In genomic region chr1:74872218-74872617, GRCm38 (mm10) we compare ENCODE assay signal across 24 mouse cellular contexts. TPM values are rescaled to one million over a fixed set of nuclear protein-coding genes. Genes with fewer than 3 reads are reported as not detected.
DNase-seq lines count a peak whose midpoint lies in the region; ATAC-seq and TF ChIP-seq lines count a peak whose summit lies in the region.
"Had no signal": no experiment of that assay in that cellular context is flagged by ENCODE, and none has a peak within 500 bp of the region (broad histone marks: within the 10 kb centered on the region; RNA-seq: fewer than 3 reads in every experiment).

No protein-coding gene starts in this region.

- H3K4me2 ChIP-seq in forebrain, postnatal 0 days (ENCODE audit: low read depth), result no peak overlapping the region
- no peak overlapping the region for H3K4me2 ChIP-seq in midbrain, embryonic 16.5 days (ENCODE audit: low read length)
- H3K4me2 ChIP-seq in midbrain, postnatal 0 days (ENCODE audit: low read depth, low read length, poor library complexity, severe bottlenecking), result no peak overlapping the region
- H3K4me2 ChIP-seq in heart, embryonic 11.5 days, result no peak overlapping the region
- H3K4me2 ChIP-seq: embryonic facial prominence, embryonic 13.5 days; forebrain, embryonic 13.5 days; heart, embryonic 15.5 days; hindbrain, embryonic 14.5 days had no signal

- no peak overlapping the region for H3K4me3 ChIP-seq in forebrain, postnatal 0 days (ENCODE audit: low read depth, low read length)
- no peak overlapping the region for H3K4me3 ChIP-seq in forebrain, embryonic 10.5 days
- H3K4me3 ChIP-seq in midbrain, embryonic 16.5 days (ENCODE audit: low read depth, low read length), result no peak overlapping the region
- H3K4me3 ChIP-seq in midbrain, postnatal 0 days (ENCODE audit: low read depth, low read length), result no peak overlapping the region
- no peak overlapping the region for H3K4me3 ChIP-seq in heart, embryonic 11.5 days (ENCODE audit: low read depth, low read length)
- H3K4me3 ChIP-seq: embryonic facial prominence, embryonic 13.5 days; forebrain, embryonic 13.5 days; gastrocnemius, adult 2 months; heart, embryonic 10.5 days; heart, embryonic 15.5 days had no signal

- no peaks in the 10 kb centered on the region for H3K4me1 ChIP-seq in forebrain, postnatal 0 days (ENCODE audit: insufficient read depth)
- no peaks in the 10 kb centered on the region for H3K4me1 ChIP-seq in forebrain, embryonic 10.5 days
- H3K4me1 ChIP-seq in midbrain, embryonic 16.5 days (ENCODE audit: control insufficient read depth, insufficient read depth, low read length), result peaks cover 5% of the 10 kb centered on the region; the same call in 1 of the 2 replicates
- H3K4me1 ChIP-seq in midbrain, postnatal 0 days (ENCODE audit: insufficient read depth, low read length), result no peaks in the 10 kb centered on the region; the same call in 1 of the 2 replicates
- H3K4me1 ChIP-seq in heart, embryonic 11.5 days (ENCODE audit: control insufficient read depth, insufficient read depth, low read length), result no peaks in the 10 kb centered on the region
- H3K4me1 ChIP-seq: embryonic facial prominence, embryonic 13.5 days; forebrain, embryonic 13.5 days; heart, embryonic 10.5 days; heart, embryonic 15.5 days had no signal

- peaks cover 3% of the 10 kb centered on the region; the same call in 1 of the 2 replicates for H3K27me3 ChIP-seq in forebrain, postnatal 0 days (ENCODE audit: insufficient read depth, low read length)
- H3K27me3 ChIP-seq in forebrain, embryonic 10.5 days (ENCODE audit: poor library complexity, severe bottlenecking), result peaks cover 19% of the 10 kb centered on the region
- no peaks in the 10 kb centered on the region; the same call in 1 of the 2 replicates for H3K27me3 ChIP-seq in midbrain, embryonic 16.5 days (ENCODE audit: control insufficient read depth, insufficient read depth, low read depth, low read length)
- no peaks in the 10 kb centered on the region for H3K27me3 ChIP-seq in midbrain, postnatal 0 days (ENCODE audit: insufficient read depth, low read length)
- H3K27me3 ChIP-seq in heart, embryonic 11.5 days (ENCODE audit: control insufficient read depth, insufficient read depth, low read length), result peaks cover 23% of the 10 kb centered on the region

- ATAC-seq in forebrain, postnatal 0 days, result peak; percentile 32
- ATAC-seq in midbrain, embryonic 16.5 days, result peak; percentile 56; the same call in 1 of the 2 replicates
- no peak for ATAC-seq in midbrain, postnatal 0 days (ENCODE audit: low FRiP score)
- ATAC-seq in common myeloid progenitor, adult 5-6 weeks (replicated peaks; ENCODE audit: low read depth, poor library complexity, severe bottlenecking), result 0 out of 2 replicates have a peak, but pooled peaks have one; percentile 45
- no peak for ATAC-seq in heart, embryonic 11.5 days (replicated peaks; ENCODE audit: insufficient number of reproducible peaks, low FRiP score, low TSS enrichment)
- ATAC-seq: forebrain, embryonic 13.5 days; intestine, embryonic 16.5 days had no signal

- no peak overlapping the region for H3K27ac ChIP-seq in forebrain, postnatal 0 days (ENCODE audit: low read depth, low read length)
- H3K27ac ChIP-seq in forebrain, embryonic 10.5 days, result no peak overlapping the region
- H3K27ac ChIP-seq in midbrain, embryonic 16.5 days (ENCODE audit: low read length), result no peak overlapping the region
- no peak overlapping the region for H3K27ac ChIP-seq in midbrain, postnatal 0 days (ENCODE audit: low read depth, low read length)
- H3K27ac ChIP-seq in heart, embryonic 11.5 days (ENCODE audit: low read depth, low read length), result no peak overlapping the region
- H3K27ac ChIP-seq: embryonic facial prominence, embryonic 13.5 days; forebrain, embryonic 13.5 days; gastrocnemius, adult 2 months; heart, embryonic 10.5 days; heart, embryonic 15.5 days; hindbrain, embryonic 14.5 days had no signal

- no peaks in the 10 kb centered on the region for H3K9me3 ChIP-seq in forebrain, postnatal 0 days (ENCODE audit: low read length)
- H3K9me3 ChIP-seq in forebrain, embryonic 10.5 days, result no peaks in the 10 kb centered on the region
- H3K9me3 ChIP-seq in midbrain, embryonic 16.5 days (replicated peaks; ENCODE audit: control insufficient read depth, low read length, poor library complexity, severe bottlenecking), result no peaks in the 10 kb centered on the region
- H3K9me3 ChIP-seq in midbrain, postnatal 0 days (ENCODE audit: low read length), result no peaks in the 10 kb centered on the region
- no peaks in the 10 kb centered on the region for H3K9me3 ChIP-seq in heart, embryonic 11.5 days (replicated peaks; ENCODE audit: control insufficient read depth, low read length)
- H3K9me3 ChIP-seq: embryonic facial prominence, embryonic 13.5 days; forebrain, embryonic 13.5 days; heart, embryonic 10.5 days; heart, embryonic 15.5 days had no signal

- TF ChIP-seq CTCF in forebrain, postnatal 0 days (IDR thresholded peaks at IDR 0.05; ENCODE audit: low read depth), result no peak
- TF ChIP-seq CTCF in midbrain, postnatal 0 days (IDR thresholded peaks at IDR 0.05), result no peak

- DNase-seq in forebrain, postnatal 0 days, result no peak
- no peak for DNase-seq in forebrain, embryonic 10.5 days (ENCODE audit: extremely low spot score, low spot score)
- DNase-seq in midbrain, postnatal 0 days (ENCODE audit: low spot score), result no peak
- DNase-seq in heart, adult 9 months (ENCODE audit: low spot score in 2 of 2), result no peak
- DNase-seq: adrenal gland, adult 8-10 months; adrenal gland, postnatal 36 days; cerebellum, adult 11-12 months; cerebellum, adult 9-10 months; cerebellum, postnatal 25 days; gastrocnemius, adult 2 months; gastrocnemius, postnatal 25 days; heart, adult 11 months; heart, postnatal 14 days had no signal

- 57% methylated on average over 2 of the region's 2 CpGs for WGBS in forebrain, postnatal 0 days
- 74% methylated on average over 2 of the region's 2 CpGs for WGBS in forebrain, embryonic 10.5 days
- WGBS in midbrain, embryonic 16.5 days, result 46% methylated on average over 2 of the region's 2 CpGs
- WGBS in midbrain, postnatal 0 days, result 58% methylated on average over 2 of the region's 2 CpGs
- WGBS in heart, embryonic 11.5 days (ENCODE audit: insufficient replicate concordance), result 70% methylated on average over 2 of the region's 2 CpGs

- no peak overlapping the region for H3K9ac ChIP-seq in forebrain, postnatal 0 days
- no peak overlapping the region for H3K9ac ChIP-seq in midbrain, embryonic 16.5 days (ENCODE audit: low read depth, low read length)
- no peak overlapping the region for H3K9ac ChIP-seq in midbrain, postnatal 0 days (replicated peaks; ENCODE audit: low read length, poor library complexity, severe bottlenecking)
- no peak overlapping the region for H3K9ac ChIP-seq in heart, embryonic 11.5 days (ENCODE audit: low read depth, low read length)
- H3K9ac ChIP-seq: embryonic facial prominence, embryonic 13.5 days; forebrain, embryonic 13.5 days; heart, embryonic 15.5 days; hindbrain, embryonic 14.5 days had no signal

- no peaks in the 10 kb centered on the region for H3K36me3 ChIP-seq in forebrain, postnatal 0 days (ENCODE audit: insufficient read depth)
- H3K36me3 ChIP-seq in forebrain, embryonic 10.5 days (replicated peaks), result no peaks in the 10 kb centered on the region
- no peaks in the 10 kb centered on the region for H3K36me3 ChIP-seq in midbrain, embryonic 16.5 days (ENCODE audit: control insufficient read depth, insufficient read depth, low read length)
- H3K36me3 ChIP-seq in midbrain, postnatal 0 days (ENCODE audit: insufficient read depth, low read length), result no peaks in the 10 kb centered on the region
- H3K36me3 ChIP-seq in heart, embryonic 11.5 days (ENCODE audit: control insufficient read depth, insufficient read depth, low read length), result no peaks in the 10 kb centered on the region
- H3K36me3 ChIP-seq: embryonic facial prominence, embryonic 13.5 days; heart, embryonic 10.5 days; heart, embryonic 15.5 days had no signal

RNA-seq across cellular contexts. Expression of gene Fev, which starts 13.0 kb away (rescaled TPM):
- total RNA-seq in forebrain, postnatal 0 days (2014; rRNA removed), result not detected in 2 replicates
- not detected in 2 replicates for polyA plus RNA-seq in forebrain, postnatal 0 days (2015; fragmentation: Nextera tagmentation; extraction: Ambion mirVana)
- polyA plus RNA-seq in forebrain, embryonic 10.5 days (2016; fragmentation: Nextera tagmentation; extraction: Ambion mirVana), result not detected in 2 replicates
- 1.6 and 2.9 TPM in 2 replicates for polyA plus RNA-seq in midbrain, embryonic 16.5 days (2015; fragmentation: Nextera tagmentation; extraction: Ambion mirVana)
- total RNA-seq in midbrain, postnatal 0 days (2014; rRNA removed), result 3.4 and 3.8 TPM in 2 replicates
- polyA plus RNA-seq in midbrain, postnatal 0 days (2015; fragmentation: Nextera tagmentation; extraction: Ambion mirVana), result 1.8 and 2.3 TPM in 2 replicates
- total RNA-seq in common myeloid progenitor, adult 5-6 weeks (2017), result not detected in 2 replicates
- 1.4 and 4.1 TPM in 2 replicates for polyA plus RNA-seq in heart, embryonic 11.5 days (2014; fragmentation: Nextera tagmentation; extraction: Ambion mirVana)
- total RNA-seq: gastrocnemius, adult 2 months; gastrocnemius, postnatal 25 days; heart, postnatal 14 days; hematopoietic stem cell, adult 5-6 weeks had no signal
- polyA plus RNA-seq: C2C12; embryonic facial prominence, embryonic 13.5 days; forebrain, embryonic 13.5 days had no signal

RNA-seq across cellular contexts. Expression of gene Cdk5r2, which starts 17.5 kb away (rescaled TPM):
- total RNA-seq in forebrain, postnatal 0 days (2014; rRNA removed), result 24.2 and 27.2 TPM in 2 replicates
- 9.7 and 10.0 TPM in 2 replicates for polyA plus RNA-seq in forebrain, postnatal 0 days (2015; fragmentation: Nextera tagmentation; extraction: Ambion mirVana)
- 0.22 and 0.25 TPM in 2 replicates for polyA plus RNA-seq in forebrain, embryonic 10.5 days (2016; fragmentation: Nextera tagmentation; extraction: Ambion mirVana)
- polyA plus RNA-seq in midbrain, embryonic 16.5 days (2015; fragmentation: Nextera tagmentation; extraction: Ambion mirVana), result 8.1 and 9.7 TPM in 2 replicates
- 64.0 and 70.2 TPM in 2 replicates for total RNA-seq in midbrain, postnatal 0 days (2014; rRNA removed)
- polyA plus RNA-seq in midbrain, postnatal 0 days (2015; fragmentation: Nextera tagmentation; extraction: Ambion mirVana), result 15.4 and 17.8 TPM in 2 replicates
- not detected in 2 replicates for total RNA-seq in common myeloid progenitor, adult 5-6 weeks (2017)
- polyA plus RNA-seq in heart, embryonic 11.5 days (2014; fragmentation: Nextera tagmentation; extraction: Ambion mirVana), result 0.30 and 0.48 TPM in 2 replicates
- total RNA-seq: gastrocnemius, adult 2 months; gastrocnemius, postnatal 25 days; heart, postnatal 14 days; hematopoietic stem cell, adult 5-6 weeks had no signal
- polyA plus RNA-seq: heart, embryonic 10.5 days; heart, embryonic 15.5 days had no signal

RNA-seq across cellular contexts. Expression of gene Cryba2, which starts 20.7 kb away (rescaled TPM):
- not detected in 2 replicates for total RNA-seq in forebrain, postnatal 0 days (2014; rRNA removed)
- not detected in 2 replicates for polyA plus RNA-seq in forebrain, postnatal 0 days (2015; fragmentation: Nextera tagmentation; extraction: Ambion mirVana)
- polyA plus RNA-seq in forebrain, embryonic 10.5 days (2016; fragmentation: Nextera tagmentation; extraction: Ambion mirVana), result not detected in 2 replicates
- 0.45 and 0.51 TPM in 2 replicates for polyA plus RNA-seq in midbrain, embryonic 16.5 days (2015; fragmentation: Nextera tagmentation; extraction: Ambion mirVana)
- not detected in 2 replicates for total RNA-seq in midbrain, postnatal 0 days (2014; rRNA removed)
- polyA plus RNA-seq in midbrain, postnatal 0 days (2015; fragmentation: Nextera tagmentation; extraction: Ambion mirVana), result 0.49 and 0.80 TPM in 2 replicates
- total RNA-seq in common myeloid progenitor, adult 5-6 weeks (2017), result not detected in 2 replicates
- not detected in 2 replicates for polyA plus RNA-seq in heart, embryonic 11.5 days (2014; fragmentation: Nextera tagmentation; extraction: Ambion mirVana)
- total RNA-seq: gastrocnemius, adult 2 months; gastrocnemius, postnatal 25 days; heart, postnatal 14 days; hematopoietic stem cell, adult 5-6 weeks had no signal
- polyA plus RNA-seq: C2C12; embryonic facial prominence, embryonic 13.5 days; forebrain, embryonic 13.5 days; heart, embryonic 10.5 days; heart, embryonic 15.5 days had no signal

Comparison
In these comparisons a context has a peak if more than half of its experiments do, and no peak if none do; other contexts are left out.
1. ATAC-seq: peak in forebrain, postnatal 0 days (single experiment), midbrain, embryonic 16.5 days (single experiment) and common myeloid progenitor, adult 5-6 weeks (single experiment); none in midbrain, postnatal 0 days (single experiment) and heart, embryonic 11.5 days (single experiment).